Mouse (Mus musculus): ENCODE results near the gene Galnt15. TPM values are rescaled to one million over a fixed set of nuclear protein-coding genes. Genes with fewer than 3 reads are reported as not detected.

Galnt15 gene
- total RNA-seq, 1 experiment: not detected

DNA sequence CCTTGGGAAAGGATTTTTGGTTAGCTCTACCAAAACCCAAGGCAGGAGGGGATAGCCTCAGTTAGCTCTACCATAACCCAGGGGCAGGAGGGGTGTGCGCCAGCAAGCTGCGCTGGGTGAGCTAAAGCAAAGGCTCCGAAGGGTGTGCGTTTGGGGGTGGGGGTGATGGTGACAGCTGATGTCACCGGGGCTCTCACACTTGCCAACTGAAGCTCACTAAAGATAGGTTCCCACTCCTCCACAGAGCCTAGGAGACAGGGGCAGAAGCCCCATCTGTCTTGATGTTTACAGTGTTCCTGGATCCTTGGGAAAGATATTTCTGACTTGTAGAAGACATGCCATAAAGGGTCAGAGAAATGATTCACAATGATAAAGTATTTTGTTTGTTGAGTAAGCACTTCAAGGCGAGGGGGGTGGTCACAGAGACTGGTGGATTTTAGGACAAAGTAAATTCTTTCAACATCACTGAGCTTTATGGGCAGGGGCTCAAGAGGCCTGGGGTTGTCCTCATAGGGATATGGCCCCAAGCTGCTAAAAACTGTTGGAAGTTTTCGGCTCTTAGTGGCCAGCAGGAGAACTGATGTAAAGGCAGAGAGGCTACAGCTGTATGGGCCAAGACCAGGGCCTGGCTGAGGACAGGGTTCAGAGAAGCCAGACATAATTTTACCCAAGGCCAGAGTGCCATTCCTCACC, 24.7 kb upstream of the Galnt15 start:
- H3K9me3 ChIP-seq (ENCODE audit: control insufficient read depth, insufficient read depth, low read depth, low read length): no peaks in the 10 kb centered on the region
- TF ChIP-seq MAFK (IDR thresholded peaks at IDR 0.05; ENCODE audit: insufficient read depth, low read depth, low read length) (no peak), HCFC1 (IDR thresholded peaks at IDR 0.05; ENCODE audit: borderline replicate concordance, insufficient read depth, low read length) (no peak), ZNF384 (IDR thresholded peaks at IDR 0.05; ENCODE audit: low read depth, low read length) (no peak), CHD2 (IDR thresholded peaks at IDR 0.05; ENCODE audit: low read depth, low read length) (no peak), ZC3H11A (IDR thresholded peaks at IDR 0.05; ENCODE audit: borderline replicate concordance, low read depth, low read length) (no peak)
- no peak for DNase-seq (ENCODE audit: low read depth, low spot score)
- no peaks in the 10 kb centered on the region for H3K36me3 ChIP-seq (ENCODE audit: control insufficient read depth, insufficient read depth, low read length, poor library complexity, severe bottlenecking)
- H3K27ac ChIP-seq (ENCODE audit: insufficient read depth, low read depth, low read length, poor library complexity, severe bottlenecking): no peak overlapping the region
- H3K9ac ChIP-seq (ENCODE audit: insufficient read depth, low read depth, low read length, poor library complexity, severe bottlenecking): no peak overlapping the region
- in situ Hi-C loops (cut with MboI; ENCODE audit: low sequenced_read_pairs in 2 of 2, unreplicated experiment in 2 of 2): no loop called here
- H3K4me1 ChIP-seq (ENCODE audit: control insufficient read depth in 2 of 2, insufficient read depth in 2 of 2, low read length in 2 of 2, poor library complexity in 1 of 2): no peaks in the 10 kb centered on the region
- H3K4me3 ChIP-seq (ENCODE audit: insufficient read depth in 1 of 2, low read depth in 1 of 2, low read length in 2 of 2, poor library complexity in 1 of 2, severe bottlenecking in 1 of 2): no peak overlapping the region

DNA sequence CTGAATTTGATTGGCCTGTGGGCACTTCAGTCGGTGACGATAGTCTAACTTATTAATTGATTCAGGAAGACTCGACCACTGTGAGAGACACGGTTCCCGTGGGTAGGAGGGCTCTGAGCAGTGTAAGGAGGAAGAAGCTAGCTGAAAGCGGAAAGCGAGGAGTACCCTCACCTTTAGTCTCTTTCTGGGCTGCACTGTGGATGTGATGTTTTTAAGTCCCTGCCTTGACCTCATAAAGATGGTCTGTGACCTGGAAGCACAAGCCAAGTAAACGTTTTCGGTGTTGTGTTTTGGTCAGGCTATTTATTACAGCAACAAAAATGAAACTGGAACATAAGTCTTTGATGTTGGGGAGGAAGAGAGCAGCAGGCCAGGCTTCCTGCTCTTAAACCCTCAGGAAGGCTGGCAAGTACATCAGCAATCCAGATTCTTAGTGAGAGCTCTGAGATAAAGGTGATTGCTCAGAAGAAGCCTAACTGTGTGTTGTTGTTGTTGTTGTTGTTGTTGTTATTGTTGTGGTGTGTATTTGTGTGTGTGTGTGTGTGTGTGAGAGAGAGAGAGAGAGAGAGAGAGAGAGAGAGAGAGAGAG, 23.0 kb upstream of the Galnt15 start:
- Histone ChIP-seq H3K4me3 (ENCODE audit: insufficient read depth in 1 of 2, low read depth in 1 of 2, low read length in 2 of 2, poor library complexity in 1 of 2, severe bottlenecking in 1 of 2) (no peak overlapping the region), H3K4me1 (ENCODE audit: control insufficient read depth in 2 of 2, insufficient read depth in 2 of 2, low read length in 2 of 2, poor library complexity in 1 of 2) (no peaks in the 10 kb centered on the region), H3K36me3 (ENCODE audit: control insufficient read depth, insufficient read depth, low read length, poor library complexity, severe bottlenecking) (no peaks in the 10 kb centered on the region), H3K9ac (ENCODE audit: insufficient read depth, low read depth, low read length, poor library complexity, severe bottlenecking) (no peak overlapping the region), H3K27ac (ENCODE audit: insufficient read depth, low read depth, low read length, poor library complexity, severe bottlenecking) (no peak overlapping the region), H3K9me3 (ENCODE audit: control insufficient read depth, insufficient read depth, low read depth, low read length) (no peaks in the 10 kb centered on the region)
- in situ Hi-C loops (cut with MboI; ENCODE audit: low sequenced_read_pairs in 2 of 2, unreplicated experiment in 2 of 2): no loop called here
- TF ChIP-seq HCFC1 (IDR thresholded peaks at IDR 0.05; ENCODE audit: borderline replicate concordance, insufficient read depth, low read length) (no peak), ZNF384 (IDR thresholded peaks at IDR 0.05; ENCODE audit: low read depth, low read length) (no peak), MAFK (IDR thresholded peaks at IDR 0.05; ENCODE audit: insufficient read depth, low read depth, low read length) (no peak), CHD2 (IDR thresholded peaks at IDR 0.05; ENCODE audit: low read depth, low read length) (no peak), ZC3H11A (IDR thresholded peaks at IDR 0.05; ENCODE audit: borderline replicate concordance, low read depth, low read length) (no peak)
- no peak for DNase-seq (ENCODE audit: low read depth, low spot score)

DNA sequence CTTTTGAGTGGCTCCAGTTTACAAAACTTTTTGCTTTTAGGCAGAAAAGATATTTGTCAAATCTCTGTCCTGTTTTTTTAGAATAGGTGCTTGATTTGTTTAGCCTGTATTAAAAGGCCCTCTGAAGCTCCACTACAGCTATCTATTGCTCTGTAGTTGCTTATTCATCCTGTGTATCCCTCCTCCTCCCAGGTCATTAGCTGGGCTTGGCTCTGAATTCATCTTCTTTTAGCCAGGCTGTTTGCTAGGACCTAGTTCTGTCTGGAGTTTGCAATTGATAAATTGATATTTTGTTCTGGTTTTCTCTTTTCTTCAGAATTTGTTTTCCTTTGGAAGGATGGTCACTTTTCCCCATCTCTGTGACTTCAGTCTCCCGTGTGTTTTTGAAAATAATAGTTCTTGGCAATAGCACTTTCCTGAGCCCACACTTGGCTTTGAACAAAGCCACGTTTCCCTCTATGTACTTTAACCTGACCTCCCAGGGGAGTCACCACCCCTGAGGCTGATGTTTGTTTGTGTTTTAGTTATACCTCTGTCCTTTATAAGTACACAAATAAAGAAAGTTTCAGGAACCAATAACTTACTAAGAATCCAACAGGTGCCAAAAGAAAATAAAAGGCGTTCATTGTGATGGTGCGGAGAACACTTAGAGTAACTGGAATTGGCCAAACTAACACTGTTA, 21.0 kb upstream of the Galnt15 start:
- no peak for DNase-seq (ENCODE audit: low read depth, low spot score)
- no peak for TF ChIP-seq ZC3H11A (IDR thresholded peaks at IDR 0.05; ENCODE audit: borderline replicate concordance, low read depth, low read length)
- TF ChIP-seq MAFK (IDR thresholded peaks at IDR 0.05; ENCODE audit: insufficient read depth, low read depth, low read length): no peak
- no peak for TF ChIP-seq CHD2 (IDR thresholded peaks at IDR 0.05; ENCODE audit: low read depth, low read length)
- no peak for TF ChIP-seq HCFC1 (IDR thresholded peaks at IDR 0.05; ENCODE audit: borderline replicate concordance, insufficient read depth, low read length)
- no peak for TF ChIP-seq ZNF384 (IDR thresholded peaks at IDR 0.05; ENCODE audit: low read depth, low read length)
- Histone ChIP-seq H3K36me3 (ENCODE audit: control insufficient read depth, insufficient read depth, low read length, poor library complexity, severe bottlenecking) (no peaks in the 10 kb centered on the region), H3K4me1 (ENCODE audit: control insufficient read depth in 2 of 2, insufficient read depth in 2 of 2, low read length in 2 of 2, poor library complexity in 1 of 2) (no peaks in the 10 kb centered on the region), H3K9me3 (ENCODE audit: control insufficient read depth, insufficient read depth, low read depth, low read length) (no peaks in the 10 kb centered on the region), H3K27ac (ENCODE audit: insufficient read depth, low read depth, low read length, poor library complexity, severe bottlenecking) (no peak overlapping the region), H3K4me3 (ENCODE audit: insufficient read depth in 1 of 2, low read depth in 1 of 2, low read length in 2 of 2, poor library complexity in 1 of 2, severe bottlenecking in 1 of 2) (no peak overlapping the region), H3K9ac (ENCODE audit: insufficient read depth, low read depth, low read length, poor library complexity, severe bottlenecking) (no peak overlapping the region)
- in situ Hi-C loops (cut with MboI; ENCODE audit: low sequenced_read_pairs in 2 of 2, unreplicated experiment in 2 of 2): no loop called here

DNA sequence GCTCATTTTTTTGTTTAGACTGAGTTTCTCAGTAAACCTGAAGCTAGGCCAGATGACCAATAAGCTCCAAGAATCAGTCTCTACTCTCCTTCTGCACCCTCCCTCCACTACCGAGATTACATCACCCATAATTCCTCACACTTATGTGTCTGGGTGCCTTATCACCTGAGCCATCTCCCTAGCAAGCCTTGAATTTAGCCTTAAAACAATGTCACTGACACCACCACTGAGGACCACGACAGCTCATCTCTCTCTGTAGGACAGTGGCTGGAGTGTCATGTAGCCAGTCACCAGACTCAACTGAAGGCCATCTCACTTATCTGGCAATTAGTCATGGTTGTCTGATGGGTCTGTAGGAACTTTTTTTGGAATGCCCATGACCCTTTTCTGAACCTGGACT, 19.1 kb upstream of the Galnt15 start:
- H3K9ac ChIP-seq (ENCODE audit: insufficient read depth, low read depth, low read length, poor library complexity, severe bottlenecking): no peak overlapping the region
- H3K4me1 ChIP-seq (ENCODE audit: control insufficient read depth in 2 of 2, insufficient read depth in 2 of 2, low read length in 2 of 2, poor library complexity in 1 of 2): no peaks in the 10 kb centered on the region
- no peaks in the 10 kb centered on the region for H3K9me3 ChIP-seq (ENCODE audit: control insufficient read depth, insufficient read depth, low read depth, low read length)
- no peak for DNase-seq (ENCODE audit: low read depth, low spot score)
- no peak overlapping the region for H3K27ac ChIP-seq (ENCODE audit: insufficient read depth, low read depth, low read length, poor library complexity, severe bottlenecking)
- no peaks in the 10 kb centered on the region for H3K36me3 ChIP-seq (ENCODE audit: control insufficient read depth, insufficient read depth, low read length, poor library complexity, severe bottlenecking)
- TF ChIP-seq HCFC1 (IDR thresholded peaks at IDR 0.05; ENCODE audit: borderline replicate concordance, insufficient read depth, low read length) (no peak), ZC3H11A (IDR thresholded peaks at IDR 0.05; ENCODE audit: borderline replicate concordance, low read depth, low read length) (no peak), ZNF384 (IDR thresholded peaks at IDR 0.05; ENCODE audit: low read depth, low read length) (no peak), CHD2 (IDR thresholded peaks at IDR 0.05; ENCODE audit: low read depth, low read length) (no peak), MAFK (IDR thresholded peaks at IDR 0.05; ENCODE audit: insufficient read depth, low read depth, low read length) (no peak)
- H3K4me3 ChIP-seq (ENCODE audit: insufficient read depth in 1 of 2, low read depth in 1 of 2, low read length in 2 of 2, poor library complexity in 1 of 2, severe bottlenecking in 1 of 2): no peak overlapping the region
- in situ Hi-C loops (cut with MboI; ENCODE audit: low sequenced_read_pairs in 2 of 2, unreplicated experiment in 2 of 2): no loop called here

Data from ES-E14 (cell line).